Mouse (Mus musculus) midbrain, embryonic 11.5 days (tissue): ENCODE data around the gene Rasa3. TPM values are rescaled to one million over a fixed set of nuclear protein-coding genes. Genes with fewer than 3 reads are reported as not detected.
A peak's percentile ranks its signal among the peaks of the same experiment; 100 is the strongest.

Experiments used
- ATAC-seq: fragments of 200-750 bp; cut with Nextera tagmentation; 2 replicates; pipeline ENCODE4 v1.8.0; 2017; ENCODE audit warnings: moderate TSS enrichment, moderate library complexity; ENCODE audit not compliant: low FRiP score
- DNase-seq: peaks from one replicate; pipeline ENCODE4 v3.0.0; 2015; ENCODE audit warnings: low spot score; ENCODE audit errors: missing footprints
- H3K27ac ChIP-seq: fragments of 300-500 bp; sonication (generic); 2 replicates; pipeline ENCODE4 v1.5.1; 2014; ENCODE audit warnings: low read depth, low read length
- H3K27me3 ChIP-seq: fragments of 300-500 bp; sonication (generic); 2 replicates; pipeline ENCODE4 v1.6.1; 2014; ENCODE audit warnings: mild to moderate bottlenecking, low read length, moderate library complexity, mixed read lengths; ENCODE audit not compliant: control insufficient read depth, insufficient read depth
- H3K36me3 ChIP-seq: fragments of 300-500 bp; sonication (generic); 2 replicates; pipeline ENCODE4 v1.6.1; 2014; ENCODE audit warnings: mild to moderate bottlenecking, low read length, moderate library complexity, mixed read lengths; ENCODE audit not compliant: control insufficient read depth, insufficient read depth
- H3K4me1 ChIP-seq: fragments of 300-500 bp; sonication (generic); 2 replicates; pipeline ENCODE4 v1.6.1; 2014; ENCODE audit warnings: low read length; ENCODE audit not compliant: control insufficient read depth, insufficient read depth
- H3K4me2 ChIP-seq: fragments of 300-500 bp; sonication (generic); 2 replicates; pipeline ENCODE4 v1.6.1; 2014; ENCODE audit warnings: mild to moderate bottlenecking, moderate library complexity
- H3K4me3 ChIP-seq: fragments of 300-500 bp; sonication (generic); 2 replicates; pipeline ENCODE4 v1.5.1; 2014; ENCODE audit warnings: low read depth, low read length
- H3K9ac ChIP-seq: fragments of 300-500 bp; sonication (generic); 2 replicates; pipeline ENCODE4 v1.6.1; 2014; ENCODE audit warnings: low read length
- H3K9me3 ChIP-seq: fragments of 300-500 bp; sonication (generic); 2 replicates; pipeline ENCODE4 v1.6.1; 2016; ENCODE audit warnings: low read length; ENCODE audit not compliant: control insufficient read depth
- WGBS: fragments of 180-500 bp; shearing (Covaris S2); extraction: QIAGEN DNeasy Blood & Tissue Kit; methylation state at CpG from one replicate; pipeline ENCODE4 v1.1.7; 2014; 5-methylcytosine and 5-hydroxymethylcytosine counted together
- polyA plus RNA-seq: library from polyadenylated mRNA; unstranded; fragments of >200 nt; fragmentation: Nextera tagmentation; extraction: Ambion mirVana; gene quantifications from 2 replicates; pipeline ENCODE4 v1.2.1, GENCODE M21; 2014

Gene Rasa3
- polyA plus RNA-seq, 1 experiment from 2014 or later: 19.8 TPM

DNA sequence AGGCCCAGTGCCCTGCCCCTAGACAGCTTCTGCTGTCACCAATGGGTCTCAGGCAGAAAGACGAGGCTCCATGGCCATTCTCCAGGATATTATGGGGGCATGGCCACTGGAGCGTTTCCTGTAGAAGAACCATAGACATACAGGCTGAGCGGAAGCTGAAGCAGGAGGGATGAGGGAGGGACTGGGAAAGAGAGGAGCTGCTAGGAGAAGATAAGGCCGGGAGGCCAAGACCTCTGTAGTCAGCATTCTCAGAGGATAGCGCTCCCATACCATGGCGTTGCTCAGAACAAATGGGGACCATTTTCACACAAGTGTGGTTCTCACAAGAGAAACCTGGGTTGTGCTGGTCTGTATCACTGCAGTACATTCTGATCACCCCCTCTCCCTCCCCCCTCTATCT is 88.3 kb downstream of the Rasa3 start:
- DNase-seq (no peak), ATAC-seq (no peak)
- Histone ChIP-seq H3K36me3 (0 out of 2 replicates have a peak, but pooled peaks cover 2% of the 10 kb centered on the region), H3K27me3 (no peaks in the 10 kb centered on the region), H3K4me1 (no peaks in the 10 kb centered on the region), H3K4me3 (no peak overlapping the region), H3K9ac (no peak overlapping the region), H3K9me3 (no peaks in the 10 kb centered on the region), H3K4me2 (no peak overlapping the region), H3K27ac (no peak overlapping the region)
- 86% methylated on average over 6 of the region's 6 CpGs for WGBS

DNA sequence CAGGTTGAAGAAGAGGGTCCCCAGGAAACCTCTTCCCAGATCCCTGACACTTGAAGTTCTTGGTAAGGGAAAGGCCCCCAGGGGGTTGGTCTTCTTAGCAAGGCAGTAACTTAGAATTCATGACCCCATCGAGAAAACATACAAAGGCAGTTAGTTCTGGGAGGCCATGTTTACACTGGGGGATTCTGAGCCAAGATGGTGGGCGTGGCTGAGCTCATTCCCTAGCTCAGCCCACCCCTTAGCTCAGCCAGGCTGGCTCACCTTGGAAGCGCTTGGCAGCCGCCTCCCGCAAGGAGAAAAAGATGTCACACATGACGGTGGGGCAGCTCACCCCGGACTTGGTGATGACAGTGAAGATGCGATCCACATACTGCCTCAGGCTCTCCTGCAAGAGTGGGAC is 92.8 kb downstream of the Rasa3 start:
- Histone ChIP-seq H3K27ac (no peak overlapping the region), H3K4me2 (no peak overlapping the region), H3K27me3 (no peaks in the 10 kb centered on the region), H3K4me3 (no peak overlapping the region), H3K9me3 (no peaks in the 10 kb centered on the region), H3K9ac (no peak overlapping the region), H3K36me3 (peaks cover 8% of the 10 kb centered on the region; the same call in 1 of the 2 replicates), H3K4me1 (no peaks in the 10 kb centered on the region)
- DNase-seq: no peak
- WGBS: 79% methylated on average over 8 of the region's 8 CpGs
- no peak for ATAC-seq

DNA sequence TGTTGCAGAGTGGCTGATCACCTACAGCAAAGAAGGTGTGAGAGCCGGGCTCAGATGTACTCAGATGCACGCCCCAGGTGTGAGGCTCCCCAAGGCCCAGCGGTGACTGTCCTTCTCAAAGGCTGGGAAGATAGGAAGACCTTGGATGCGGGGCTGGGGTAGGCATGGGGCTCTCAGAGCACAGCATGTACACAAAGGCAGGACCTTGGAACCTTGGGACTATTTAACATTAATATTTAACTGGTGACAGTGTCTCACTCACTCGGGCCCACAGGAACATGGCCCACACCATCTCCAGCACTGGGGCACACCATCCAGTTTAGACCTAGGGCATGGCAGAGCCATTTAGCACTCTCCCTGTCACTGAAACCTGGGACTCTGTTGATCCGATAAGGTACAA is 99.5 kb downstream of the Rasa3 start:
- Histone ChIP-seq H3K4me3 (no peak overlapping the region), H3K4me2 (no peak overlapping the region), H3K36me3 (no peaks in the 10 kb centered on the region), H3K27ac (no peak overlapping the region), H3K4me1 (no peaks in the 10 kb centered on the region), H3K9me3 (no peaks in the 10 kb centered on the region), H3K27me3 (no peaks in the 10 kb centered on the region), H3K9ac (no peak overlapping the region)
- no peak for DNase-seq
- WGBS: 92% methylated on average over 6 of the region's 6 CpGs
- no peak for ATAC-seq

DNA sequence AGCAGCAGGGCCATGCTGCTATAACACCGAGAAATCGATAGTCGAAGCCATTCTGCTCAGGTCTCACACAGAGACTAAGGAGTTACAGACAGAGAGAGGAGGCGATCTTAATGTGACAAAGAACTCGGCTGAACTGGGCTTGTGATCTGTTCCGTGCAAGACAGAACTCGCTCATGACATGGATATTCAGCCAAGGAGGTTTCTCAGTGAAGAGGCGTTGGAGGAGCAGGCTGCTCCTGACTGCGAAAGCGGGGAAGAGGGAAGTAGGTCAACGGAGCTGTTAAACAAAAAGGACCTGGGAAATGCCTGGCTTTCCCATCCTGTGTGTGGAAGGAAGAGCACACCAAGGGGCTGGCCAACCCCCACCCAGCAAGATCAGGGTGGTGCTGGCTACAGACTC is 105.4 kb downstream of the Rasa3 start:
- no peaks in the 10 kb centered on the region for H3K4me1 ChIP-seq
- H3K9ac ChIP-seq: no peak overlapping the region
- no peak for DNase-seq
- no peak for ATAC-seq
- H3K36me3 ChIP-seq: no peaks in the 10 kb centered on the region; the same call in 1 of the 2 replicates
- 94% methylated on average over 11 of the region's 11 CpGs for WGBS
- no peak overlapping the region for H3K4me3 ChIP-seq
- no peaks in the 10 kb centered on the region for H3K27me3 ChIP-seq
- no peak overlapping the region for H3K4me2 ChIP-seq
- H3K27ac ChIP-seq: no peak overlapping the region
- H3K9me3 ChIP-seq: no peaks in the 10 kb centered on the region

DNA sequence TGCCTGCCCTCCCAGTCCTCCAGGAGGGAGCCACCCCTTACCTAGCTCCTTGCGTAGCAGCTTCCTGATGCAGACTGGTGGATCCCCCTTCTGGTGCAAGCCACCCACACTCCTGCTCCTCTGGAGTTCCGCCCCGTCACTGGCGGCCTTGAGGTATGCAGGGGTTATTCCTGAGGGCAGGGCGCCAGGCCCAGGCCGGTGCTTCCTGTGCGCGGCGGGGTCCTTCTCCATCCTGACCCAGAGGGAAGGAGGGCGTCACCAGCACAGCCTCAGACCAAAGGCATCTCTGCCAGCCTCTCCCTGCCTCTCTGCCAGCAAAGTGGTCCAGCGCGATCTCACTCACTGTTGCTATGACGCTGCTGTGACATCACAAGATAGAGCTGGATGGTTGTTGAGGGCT is 115.3 kb downstream of the Rasa3 start, which contains the start of gene 1700029H14Rik:
1700029H14Rik (minus strand) TSS at position 344 of the 400 bp plus-strand sequence.
- no peaks in the 10 kb centered on the region for H3K36me3 ChIP-seq
- no peaks in the 10 kb centered on the region for H3K9me3 ChIP-seq
- no peak within 1 kb of the TSS for H3K4me3 ChIP-seq
- ATAC-seq (no peak), DNase-seq (no peak)
- no peak within 1 kb of the TSS for H3K4me2 ChIP-seq
- H3K27me3 ChIP-seq: no peaks in the 10 kb centered on the region
- no peak within 1 kb of the TSS for H3K27ac ChIP-seq
- H3K4me1 ChIP-seq: no peaks in the 10 kb centered on the region
- WGBS: 35% methylated on average over 13 of the region's 13 CpGs
- H3K9ac ChIP-seq: no peak within 1 kb of the TSS

DNA sequence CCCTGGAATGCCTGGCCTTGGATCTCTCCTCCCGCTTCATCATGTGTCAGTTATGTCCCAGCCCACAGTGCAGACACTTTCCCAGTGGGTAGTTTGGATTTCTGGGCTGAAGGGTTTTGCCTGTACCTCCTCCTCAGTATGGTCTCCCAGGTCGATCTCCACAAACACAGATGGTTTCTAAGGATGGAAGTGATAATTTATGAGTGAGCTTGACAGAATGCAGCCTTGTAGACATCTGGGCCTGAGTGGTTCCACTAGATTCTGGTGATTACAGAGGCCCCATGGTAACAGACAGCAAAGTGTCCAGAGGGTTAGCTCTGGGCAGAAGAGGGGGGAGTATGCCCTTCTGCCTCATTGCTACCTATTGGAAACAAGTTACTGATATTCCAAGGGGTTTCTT is 119.9 kb downstream of the Rasa3 start:
- no peak overlapping the region for H3K4me2 ChIP-seq
- no peaks in the 10 kb centered on the region for H3K27me3 ChIP-seq
- no peak for ATAC-seq
- no peaks in the 10 kb centered on the region for H3K4me1 ChIP-seq
- H3K9ac ChIP-seq: no peak overlapping the region
- H3K4me3 ChIP-seq: no peak overlapping the region
- H3K9me3 ChIP-seq: no peaks in the 10 kb centered on the region
- no peaks in the 10 kb centered on the region for H3K36me3 ChIP-seq
- WGBS: 71% methylated on average over 2 of the region's 2 CpGs
- H3K27ac ChIP-seq: no peak overlapping the region
- no peak for DNase-seq

DNA sequence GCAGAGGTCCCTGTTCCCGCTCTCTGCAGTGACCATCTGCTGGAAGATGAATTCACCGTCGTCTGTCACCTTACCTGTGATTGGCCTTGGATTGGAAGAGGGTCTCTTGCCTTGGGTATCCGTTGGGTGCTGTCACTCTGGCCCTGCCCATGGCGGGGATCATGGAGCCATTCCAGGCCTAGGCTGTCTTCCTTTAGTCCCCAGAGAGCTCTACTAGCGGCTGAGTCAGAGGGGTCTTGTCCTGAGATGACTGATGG is 125.9 kb downstream of the Rasa3 start:
- Histone ChIP-seq H3K36me3 (no peaks in the 10 kb centered on the region), H3K9me3 (no peaks in the 10 kb centered on the region), H3K4me2 (no peak overlapping the region), H3K27ac (no peak overlapping the region), H3K4me1 (no peaks in the 10 kb centered on the region), H3K4me3 (no peak overlapping the region), H3K9ac (no peak overlapping the region), H3K27me3 (no peaks in the 10 kb centered on the region)
- DNase-seq (no peak), ATAC-seq (no peak)
- 95% methylated on average over 6 of the region's 6 CpGs for WGBS

DNA sequence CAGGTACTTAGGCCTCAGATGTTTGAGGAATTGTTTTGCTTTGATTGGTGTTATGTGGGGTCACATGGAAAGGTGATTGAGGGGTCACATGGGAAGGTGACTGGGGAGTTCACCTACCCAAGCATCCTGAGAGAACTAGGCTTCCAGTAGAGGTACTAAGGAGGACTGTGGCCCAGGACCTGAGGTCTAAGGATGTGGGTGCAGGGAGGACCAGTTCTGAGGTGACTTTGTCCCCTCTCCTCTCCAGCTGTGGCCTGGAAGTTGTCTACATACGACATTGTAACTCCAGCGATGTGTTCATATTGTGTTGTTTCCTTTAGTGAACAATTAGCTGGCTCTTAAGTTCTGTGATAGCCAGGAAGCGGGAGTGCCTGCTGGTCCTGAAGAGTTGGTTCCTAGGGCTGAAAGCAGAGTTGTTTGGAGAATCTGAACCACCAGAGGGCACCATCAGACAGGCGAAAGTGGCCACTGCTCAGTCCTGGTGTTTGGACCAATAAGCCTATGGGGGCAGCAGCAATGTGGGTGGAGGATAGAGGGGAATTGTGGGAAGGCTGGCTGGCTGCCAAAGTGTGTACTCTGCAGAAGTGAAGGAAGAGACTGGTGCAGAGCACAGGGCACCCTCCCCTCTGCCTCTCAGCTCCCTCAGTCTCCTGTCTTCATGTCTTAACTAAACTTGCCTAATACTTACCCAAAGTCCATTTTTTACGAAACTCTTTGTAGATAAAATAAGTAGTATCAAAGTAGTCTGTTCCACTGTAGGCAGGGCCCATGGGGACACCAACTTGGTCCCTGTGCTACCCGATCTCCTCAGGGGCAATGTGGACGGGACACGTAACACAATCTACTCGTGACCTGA is 126.5 kb downstream of the Rasa3 start:
- Histone ChIP-seq H3K27me3 (no peaks in the 10 kb centered on the region), H3K9ac (no peak overlapping the region), H3K9me3 (no peaks in the 10 kb centered on the region), H3K4me3 (no peak overlapping the region), H3K4me1 (no peaks in the 10 kb centered on the region), H3K36me3 (no peaks in the 10 kb centered on the region), H3K27ac (no peak overlapping the region), H3K4me2 (no peak overlapping the region)
- ATAC-seq (peak; percentile 85), DNase-seq (peak; percentile 98)
- WGBS: 59% methylated on average over 9 of the region's 9 CpGs

DNA sequence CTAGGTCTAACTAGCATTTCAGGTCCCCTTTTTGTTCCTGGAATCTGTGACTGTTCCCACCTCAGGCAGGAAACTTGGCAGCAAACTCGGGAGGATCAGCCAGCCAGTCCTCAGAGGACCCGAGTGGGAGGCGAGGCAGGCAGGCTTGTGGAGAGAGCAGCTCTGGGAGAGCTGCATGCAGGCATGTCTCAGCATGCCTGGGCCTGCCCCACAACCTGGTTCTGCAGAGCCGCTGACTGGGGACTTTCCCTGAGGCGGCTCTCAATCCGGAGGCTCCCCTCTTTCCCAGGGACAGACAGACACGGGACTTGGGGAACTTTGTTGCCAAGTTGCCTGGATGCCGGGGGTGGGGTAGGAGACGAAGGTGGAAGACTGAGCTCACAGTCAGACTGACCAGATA is 128.6 kb downstream of the Rasa3 start:
- H3K4me2 ChIP-seq: no peak overlapping the region
- 64% methylated on average over 9 of the region's 9 CpGs for WGBS
- H3K9ac ChIP-seq: no peak overlapping the region
- no peaks in the 10 kb centered on the region for H3K27me3 ChIP-seq
- H3K9me3 ChIP-seq: no peaks in the 10 kb centered on the region
- H3K36me3 ChIP-seq: no peaks in the 10 kb centered on the region
- no peak for ATAC-seq
- H3K27ac ChIP-seq: no peak overlapping the region
- H3K4me3 ChIP-seq: no peak overlapping the region
- DNase-seq: no peak
- no peaks in the 10 kb centered on the region for H3K4me1 ChIP-seq
